Mouse (Mus musculus) erythroblast, embryonic 14.5 days (primary cell): ENCODE results near the gene 2310022B05Rik.

ENCODE experiments used
- GATA1 ChIP-seq: IDR thresholded peaks from 2 replicates; pipeline ENCODE4 v1.6.1; 2012; ENCODE audit warnings: low read length, inconsistent platforms, mixed read lengths
- TAL1 ChIP-seq: IDR thresholded peaks from 3 replicates; pipeline ENCODE4 v1.6.1; 2012; ENCODE audit warnings: low read length, inconsistent platforms, mixed read lengths

DNA sequence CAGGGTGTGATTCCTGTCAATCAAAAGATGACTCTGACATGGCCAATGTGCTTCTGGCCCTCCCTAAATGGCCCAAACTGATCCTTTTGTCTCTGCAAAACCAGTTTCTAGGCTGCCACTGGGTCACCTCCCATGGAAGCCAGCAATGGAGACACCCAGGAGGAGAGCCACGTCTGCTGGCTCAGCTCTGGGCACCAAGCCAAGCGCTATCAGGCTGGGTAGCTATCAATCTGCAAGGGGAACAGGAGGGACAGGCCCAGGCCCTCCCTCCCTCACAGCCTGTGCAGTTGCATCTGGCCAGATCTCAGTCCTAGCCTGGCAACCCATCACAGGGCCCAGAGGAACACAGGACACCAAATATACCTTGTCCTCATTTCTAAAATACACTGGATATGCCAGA lies 4.8 kb downstream of the 2310022B05Rik start:
- TF ChIP-seq GATA1 (no peak), TAL1 (no peak)
